23 mouse cellular contexts compared by ENCODE assay signal in genomic region chr13:46540943-46541342, GRCm38 (mm10). TPM values are rescaled to one million over a fixed set of nuclear protein-coding genes. Genes with fewer than 3 reads are reported as not detected.
DNase-seq lines count a peak whose midpoint lies in the region; ATAC-seq lines count a peak whose summit lies in the region.
"Had no signal": no experiment of that assay in that cellular context is flagged by ENCODE, and none has a peak within 500 bp of the region (broad histone marks: within the 10 kb centered on the region; RNA-seq: fewer than 3 reads in every experiment).

No protein-coding gene starts in this region.

- H3K36me3 ChIP-seq in neural tube, embryonic 13.5 days = no peaks in the 10 kb centered on the region
- H3K36me3 ChIP-seq in neural tube, embryonic 15.5 days = no peaks in the 10 kb centered on the region
- H3K36me3 ChIP-seq in forebrain, embryonic 16.5 days (ENCODE audit: control insufficient read depth, insufficient read depth) = no peaks in the 10 kb centered on the region
- H3K36me3 ChIP-seq: embryonic facial prominence, embryonic 10.5 days; limb, embryonic 10.5 days; midbrain, embryonic 15.5 days had no signal

- intact Hi-C loops in heart, postnatal 36 days (cut with DNase I) = no loop called here
- intact Hi-C loops in heart, postnatal 14 days (cut with DNase I) = no loop called here

- H3K27ac ChIP-seq in neural tube, embryonic 13.5 days (replicated peaks) = 0 out of 2 replicates have a peak overlapping the region, but pooled peaks have one; percentile 3
- no peak overlapping the region for H3K27ac ChIP-seq in neural tube, embryonic 15.5 days (replicated peaks)
- H3K27ac ChIP-seq in forebrain, embryonic 16.5 days (ENCODE audit: low read length) = 0 out of 2 replicates have a peak overlapping the region, but pooled peaks have one; percentile 7
- H3K27ac ChIP-seq: embryonic facial prominence, embryonic 10.5 days; heart, adult 2 months; heart, embryonic 13.5 days; kidney, postnatal 0 days; limb, embryonic 10.5 days; midbrain, embryonic 15.5 days had no signal

- DNase-seq in heart, adult 11 months = peak; percentile 61
- DNase-seq in heart, postnatal 36 days = no peak
- DNase-seq in kidney, postnatal 14 days = no peak
- no peak for DNase-seq in heart, postnatal 14 days
- DNase-seq: cerebellum, adult 11-12 months; cerebellum, postnatal 10 days; gastrocnemius, postnatal 25 days; heart, adult 2 months; kidney, adult 2 months; lung, postnatal 4 days; thymus, adult 18-20 months; thymus, postnatal 4 days had no signal

- no peak for ATAC-seq in neural tube, embryonic 13.5 days (ENCODE audit: low read depth)
- ATAC-seq in neural tube, embryonic 15.5 days (ENCODE audit: low FRiP score) = no peak
- 0 out of 2 replicates have a peak, but pooled peaks have one; percentile 45 for ATAC-seq in forebrain, embryonic 16.5 days
- ATAC-seq: CD4-positive, CD25-positive, alpha-beta regulatory T cell, adult 4 months; midbrain, embryonic 15.5 days had no signal

- 31% methylated on average over 5 of the region's 5 CpGs for WGBS in neural tube, embryonic 13.5 days
- WGBS in neural tube, embryonic 15.5 days = 36% methylated on average over 5 of the region's 5 CpGs
- 24% methylated on average over 5 of the region's 5 CpGs for WGBS in forebrain, embryonic 16.5 days

- no peaks in the 10 kb centered on the region for H3K9me3 ChIP-seq in neural tube, embryonic 13.5 days
- H3K9me3 ChIP-seq in neural tube, embryonic 15.5 days (replicated peaks) = no peaks in the 10 kb centered on the region
- H3K9me3 ChIP-seq in forebrain, embryonic 16.5 days (ENCODE audit: control insufficient read depth, low read length) = no peaks in the 10 kb centered on the region
- H3K9me3 ChIP-seq: embryonic facial prominence, embryonic 10.5 days; heart, embryonic 13.5 days; limb, embryonic 10.5 days; midbrain, embryonic 15.5 days had no signal

- no peak overlapping the region for H3K9ac ChIP-seq in neural tube, embryonic 13.5 days
- H3K9ac ChIP-seq in neural tube, embryonic 15.5 days (replicated peaks) = no peak overlapping the region
- H3K9ac ChIP-seq in forebrain, embryonic 16.5 days (replicated peaks; ENCODE audit: low read depth, low read length) = no peak overlapping the region
- H3K9ac ChIP-seq: heart, embryonic 13.5 days; midbrain, embryonic 15.5 days had no signal

- no peak overlapping the region for H3K4me3 ChIP-seq in neural tube, embryonic 13.5 days
- no peak overlapping the region for H3K4me3 ChIP-seq in neural tube, embryonic 15.5 days (replicated peaks)
- H3K4me3 ChIP-seq in forebrain, embryonic 16.5 days (replicated peaks; ENCODE audit: low read length) = no peak overlapping the region
- H3K4me3 ChIP-seq: embryonic facial prominence, embryonic 10.5 days; heart, adult 2 months; heart, embryonic 13.5 days; limb, embryonic 10.5 days; midbrain, embryonic 15.5 days; myocyte had no signal

- H3K4me1 ChIP-seq in neural tube, embryonic 13.5 days (replicated peaks) = peaks cover 28% of the 10 kb centered on the region
- 0 out of 2 replicates have a peak, but pooled peaks cover 5% of the 10 kb centered on the region for H3K4me1 ChIP-seq in neural tube, embryonic 15.5 days
- H3K4me1 ChIP-seq in forebrain, embryonic 16.5 days (replicated peaks; ENCODE audit: control insufficient read depth, insufficient read depth, low read length) = peaks cover 30% of the 10 kb centered on the region

- H3K4me2 ChIP-seq in neural tube, embryonic 13.5 days = no peak overlapping the region
- no peak overlapping the region for H3K4me2 ChIP-seq in neural tube, embryonic 15.5 days
- H3K4me2 ChIP-seq in forebrain, embryonic 16.5 days (ENCODE audit: low read length) = no peak overlapping the region
- H3K4me2 ChIP-seq: heart, embryonic 13.5 days; midbrain, embryonic 15.5 days had no signal

- H3K27me3 ChIP-seq in neural tube, embryonic 13.5 days = no peaks in the 10 kb centered on the region
- H3K27me3 ChIP-seq in neural tube, embryonic 15.5 days (replicated peaks) = no peaks in the 10 kb centered on the region
- no peaks in the 10 kb centered on the region for H3K27me3 ChIP-seq in forebrain, embryonic 16.5 days (replicated peaks; ENCODE audit: control insufficient read depth, insufficient read depth, low read length)
- H3K27me3 ChIP-seq: heart, embryonic 13.5 days; midbrain, embryonic 15.5 days had no signal

RNA-seq across cellular contexts. Expression of gene Cap2, which starts 39.3 kb away (rescaled TPM):
- 100 to 1,000 TPM; 141 to 147 TPM for total RNA-seq in heart, postnatal 36 days (2021)
- polyA plus RNA-seq in neural tube, embryonic 13.5 days (2015; fragmentation: Nextera tagmentation; extraction: Ambion mirVana) = 4.3 and 8.7 TPM in 2 replicates
- 6.2 and 7.0 TPM in 2 replicates for polyA plus RNA-seq in neural tube, embryonic 15.5 days (2015; fragmentation: Nextera tagmentation; extraction: Ambion mirVana)
- 15.6 and 18.0 TPM in 2 replicates for polyA plus RNA-seq in forebrain, embryonic 16.5 days (2015; fragmentation: Nextera tagmentation; extraction: Ambion mirVana)
- total RNA-seq in heart, postnatal 14 days (2021) = 100 to 1,000 TPM; 113 to 124 TPM
- polyA plus RNA-seq: liver, adult 2 months had no signal
